Mouse (Mus musculus) lung, postnatal 25 days (tissue): ENCODE measurements at regions not wholly inside any gene's neighbourhood (a gene's known extent, or its start where the extent isn't known, plus 50 kb on each side); places are given as distances from the start of the nearest gene placed in this dataset.

Source experiments
- DNase-seq: peaks from one replicate; pipeline ENCODE4 v3.0.0; 2022; ENCODE audit warnings: low spot score

DNA sequence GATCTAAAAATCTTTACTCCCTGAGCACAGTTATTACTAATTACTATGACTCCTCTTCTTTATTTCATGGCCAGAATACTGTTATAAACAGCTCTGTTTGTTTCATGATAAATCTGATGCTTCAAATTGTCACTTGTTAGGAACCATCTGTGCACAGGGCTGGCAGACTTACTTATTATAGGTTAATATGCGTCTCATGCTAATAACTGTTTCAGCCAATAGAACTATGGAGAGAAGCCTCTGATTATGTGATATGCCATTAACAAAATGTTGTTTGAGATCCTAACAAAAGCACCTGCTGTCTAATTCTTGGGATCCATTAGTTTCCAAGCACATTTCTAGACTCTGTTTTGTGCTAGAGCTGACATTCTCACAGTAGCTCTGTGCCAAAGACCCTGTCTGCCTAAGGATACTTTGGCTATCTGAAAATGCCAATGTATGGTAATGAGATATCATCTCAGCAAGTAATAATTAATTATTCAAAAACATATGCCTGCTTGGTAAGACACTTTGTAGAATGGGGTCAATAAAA, 318.1 kb downstream of the Grb14 start:
- DNase-seq, result no peak

DNA sequence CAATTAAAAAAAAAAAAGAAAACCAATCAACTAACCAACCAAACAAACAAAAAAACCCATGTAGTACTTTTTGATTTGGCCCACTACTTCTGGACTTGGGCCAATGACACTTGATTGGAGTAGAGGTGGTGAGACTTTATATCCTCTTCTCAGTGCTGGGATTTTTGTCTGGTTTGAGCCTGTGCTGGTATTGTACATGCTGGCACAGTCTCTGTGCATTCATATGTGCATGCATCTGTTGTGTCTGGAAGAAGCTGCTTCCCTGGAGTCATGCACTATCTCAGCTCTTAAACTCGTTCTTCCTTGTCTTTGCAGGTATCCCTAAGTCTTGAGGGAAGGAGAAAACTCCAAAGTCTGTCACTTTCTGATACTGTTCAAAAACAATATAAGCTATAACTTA, 328.8 kb downstream of the Grb14 start:
- DNase-seq, result no peak

DNA sequence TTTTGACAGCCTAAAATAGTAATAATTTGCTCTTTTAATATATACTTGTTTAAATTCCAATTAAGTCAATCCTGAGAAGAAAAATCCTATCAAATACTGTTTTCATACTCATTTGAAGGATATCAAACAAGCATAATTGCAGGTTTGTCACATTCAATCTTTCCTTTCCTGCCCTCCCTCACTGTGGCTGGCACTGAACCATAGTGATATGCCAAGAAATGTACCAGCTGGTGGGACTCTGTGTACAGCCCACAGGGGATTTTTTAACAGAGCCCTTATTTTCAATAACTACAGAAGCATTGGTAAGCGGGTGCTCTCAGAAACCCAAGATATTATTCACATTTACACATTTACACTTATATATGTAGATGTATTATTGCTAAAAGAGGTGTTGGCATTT, 333.3 kb downstream of the Grb14 start:
- no peak for DNase-seq

DNA sequence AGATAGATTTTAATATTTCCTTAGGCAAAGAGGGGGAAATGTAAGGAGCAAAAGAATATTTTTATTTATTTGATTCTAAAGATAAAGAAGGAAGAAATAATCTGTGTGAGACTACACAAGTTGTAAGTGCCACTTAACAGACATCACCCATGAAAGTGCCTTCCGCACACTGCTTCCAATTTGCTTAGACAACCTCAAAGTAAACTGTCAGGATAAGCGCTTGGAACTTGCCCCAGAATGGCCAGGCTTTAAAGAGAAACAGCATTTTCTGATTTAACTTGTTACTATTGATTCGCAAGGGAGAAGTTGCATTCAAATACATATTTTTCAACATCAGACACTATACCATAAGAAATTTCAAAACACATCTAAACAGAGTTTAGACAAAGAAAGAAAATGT, 333.8 kb downstream of the Grb14 start:
- DNase-seq, result no peak

DNA sequence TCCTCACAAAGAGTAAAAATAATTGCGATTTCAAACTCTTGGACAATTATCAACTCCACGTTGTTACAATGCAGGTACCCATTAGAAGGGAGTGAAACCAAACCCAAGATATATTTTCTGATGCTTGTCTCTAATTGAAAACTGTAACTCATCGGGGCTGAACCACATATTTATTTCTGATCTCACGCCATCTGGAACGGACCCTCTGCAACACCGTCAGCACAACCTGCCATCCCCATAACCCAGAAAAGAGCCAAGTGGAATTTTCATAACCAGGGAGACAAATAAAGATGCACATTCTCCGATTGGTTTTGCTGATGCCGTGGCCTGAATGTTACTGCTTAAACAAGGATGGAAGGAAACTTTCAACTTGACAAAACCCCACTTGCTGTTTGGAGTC, 338.0 kb downstream of the Grb14 start:
- no peak for DNase-seq

DNA sequence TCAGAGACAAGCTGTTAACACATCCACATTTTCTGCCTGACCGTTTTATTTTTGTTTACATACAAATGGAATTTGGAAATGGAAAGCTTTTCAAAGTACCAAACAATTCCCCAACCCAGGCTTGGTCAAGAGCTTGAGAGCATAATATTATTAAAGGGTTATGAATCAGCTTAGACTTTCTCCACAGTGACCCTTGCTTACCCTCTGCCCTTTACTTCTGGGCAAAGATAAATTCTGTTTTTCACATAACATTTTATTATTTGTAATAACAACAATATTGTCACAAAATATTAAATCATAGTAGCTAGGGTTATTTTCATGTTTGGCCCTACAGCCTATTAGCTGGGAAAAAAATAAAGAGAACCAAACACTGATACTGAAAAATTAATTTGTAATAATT, 375.2 kb downstream of the Grb14 start:
- DNase-seq, result no peak

DNA sequence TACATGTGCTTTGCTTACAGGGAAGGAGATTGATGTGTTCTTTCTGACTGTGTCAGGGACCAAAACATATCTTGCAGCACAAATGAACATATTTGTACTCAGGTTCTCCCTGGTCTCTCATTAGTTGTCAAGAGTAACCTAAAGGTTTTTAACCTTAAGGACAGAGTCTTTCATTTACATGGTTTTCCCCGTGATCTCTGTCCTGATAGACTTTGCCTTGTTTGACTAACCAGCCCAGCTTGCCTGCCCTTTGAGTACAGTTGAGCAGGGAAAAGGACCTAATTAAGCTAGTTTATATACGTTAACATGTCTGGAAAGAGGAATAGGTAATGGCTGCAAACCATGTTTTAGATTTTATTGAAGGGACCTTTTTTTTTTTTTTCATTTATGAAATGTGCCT, 407.9 kb downstream of the Grb14 start:
- DNase-seq, result no peak

DNA sequence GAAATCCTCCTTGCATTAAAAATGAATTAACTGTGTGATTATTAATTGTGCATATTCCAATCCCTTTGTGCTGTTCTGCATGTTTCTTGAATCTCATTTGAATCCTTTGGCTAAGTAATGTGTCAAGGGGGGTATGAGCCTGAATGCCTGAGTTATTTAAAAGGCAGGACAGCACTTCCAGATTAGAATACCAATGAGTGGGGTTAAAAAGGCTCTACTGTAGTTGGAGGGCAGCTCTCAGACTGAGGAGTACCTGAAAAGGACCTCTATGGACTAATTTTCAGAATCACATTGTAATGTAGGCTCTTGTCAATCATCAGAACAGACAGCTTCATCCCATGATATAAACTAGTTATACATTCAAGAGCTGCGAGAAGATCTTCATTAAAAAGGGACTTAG, 417.9 kb downstream of the Grb14 start:
- DNase-seq, result no peak

DNA sequence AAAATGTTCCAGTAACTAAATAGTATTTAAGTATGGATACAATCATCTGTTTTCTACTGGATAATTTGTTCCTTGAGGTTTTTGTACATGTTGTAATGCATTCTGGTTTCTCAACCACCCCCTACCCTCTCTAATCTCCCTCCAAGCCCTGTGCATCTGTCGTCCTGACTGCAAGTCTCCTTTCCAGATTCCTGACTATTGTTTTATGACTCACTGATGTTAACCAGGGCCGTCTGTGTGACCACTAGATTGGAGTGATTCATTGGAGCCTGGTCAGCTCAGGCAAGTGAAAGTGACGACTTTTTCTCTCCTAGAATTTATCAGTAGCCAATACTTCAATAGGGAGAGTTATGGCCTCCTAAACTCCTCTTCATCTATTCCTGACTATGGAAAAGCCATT, 442.5 kb downstream of the Grb14 start:
- no peak for DNase-seq

DNA sequence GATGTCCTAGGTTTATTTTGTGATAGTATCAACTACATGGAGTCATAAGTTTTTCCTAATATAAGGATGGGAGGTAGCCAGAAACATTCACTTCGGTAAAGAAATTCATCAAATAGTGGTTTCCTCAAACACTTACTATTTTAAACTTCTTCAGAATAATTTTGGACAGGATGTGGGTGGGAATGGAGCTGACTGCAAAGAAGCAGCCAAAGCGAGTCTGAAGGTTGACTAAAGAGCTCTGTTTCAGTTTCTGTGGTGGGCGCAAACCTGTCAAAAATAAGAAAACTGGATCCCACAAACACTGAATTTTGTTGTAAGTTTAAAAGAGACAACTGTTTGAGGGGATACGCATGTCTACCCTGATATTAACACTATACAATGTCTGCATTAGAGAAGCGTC, 438.2 kb upstream of the Fign start:
- no peak for DNase-seq

DNA sequence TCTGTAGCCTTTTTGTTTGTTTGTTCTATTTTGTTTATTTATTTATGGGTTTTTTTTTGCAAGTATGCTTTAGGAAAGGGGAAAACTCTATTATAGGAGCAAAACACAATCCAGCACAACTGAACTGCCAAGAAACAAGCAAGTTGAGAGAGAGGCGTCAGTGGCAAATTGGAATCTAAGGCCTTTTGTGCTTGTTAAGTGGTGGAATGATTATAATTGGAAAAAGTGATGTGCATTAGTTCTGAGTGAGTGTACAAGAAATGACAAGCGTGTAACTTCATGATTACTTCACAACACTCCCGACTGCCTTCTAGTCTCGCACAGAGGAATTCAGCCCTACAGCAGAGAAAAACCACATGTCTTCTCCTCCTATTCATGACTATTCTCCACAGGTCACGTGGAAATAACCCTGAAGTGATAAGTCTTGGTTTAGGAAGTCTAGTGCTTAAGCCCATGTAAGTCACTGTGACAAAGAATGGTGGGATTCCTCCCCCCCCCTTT, 437.6 kb upstream of the Fign start:
- DNase-seq, result no peak

DNA sequence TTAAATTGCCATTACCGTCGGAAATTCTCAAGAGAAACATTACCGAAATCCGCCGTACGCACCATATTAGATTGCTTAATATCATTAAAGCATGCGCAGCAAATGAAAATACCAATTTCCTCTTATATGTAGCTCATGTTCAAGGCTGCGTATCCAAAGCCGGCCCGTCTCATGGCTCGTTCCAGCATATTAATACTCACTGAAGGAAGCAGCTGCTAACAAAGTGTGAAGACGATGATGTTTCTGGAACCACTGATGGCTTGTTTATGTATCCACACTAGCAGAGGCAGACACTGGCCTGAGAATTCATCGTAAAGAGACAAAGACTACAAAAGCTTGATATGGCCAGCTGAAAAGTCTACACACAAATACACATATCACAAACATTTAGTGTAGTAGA, 437.0 kb upstream of the Fign start:
- no peak for DNase-seq

DNA sequence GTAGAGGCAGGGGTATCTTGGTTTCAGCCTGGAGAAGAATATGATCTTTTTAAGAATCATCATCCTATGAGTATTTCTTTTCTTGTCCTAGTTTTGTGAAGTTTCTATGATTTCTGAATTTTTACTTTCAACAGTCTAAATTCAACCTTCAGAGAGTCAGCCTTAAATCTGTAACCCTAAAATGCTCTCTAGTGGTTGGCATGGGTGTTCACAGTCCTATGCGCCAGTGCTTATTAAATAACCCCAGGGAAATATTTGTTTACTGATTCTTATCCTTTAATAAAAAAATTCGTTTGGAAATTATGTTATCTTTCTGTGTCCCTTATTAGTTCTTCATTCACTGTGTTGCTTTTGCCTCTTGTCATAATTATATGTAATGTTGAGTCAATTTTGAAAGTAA, 436.5 kb upstream of the Fign start:
- DNase-seq, result no peak

DNA sequence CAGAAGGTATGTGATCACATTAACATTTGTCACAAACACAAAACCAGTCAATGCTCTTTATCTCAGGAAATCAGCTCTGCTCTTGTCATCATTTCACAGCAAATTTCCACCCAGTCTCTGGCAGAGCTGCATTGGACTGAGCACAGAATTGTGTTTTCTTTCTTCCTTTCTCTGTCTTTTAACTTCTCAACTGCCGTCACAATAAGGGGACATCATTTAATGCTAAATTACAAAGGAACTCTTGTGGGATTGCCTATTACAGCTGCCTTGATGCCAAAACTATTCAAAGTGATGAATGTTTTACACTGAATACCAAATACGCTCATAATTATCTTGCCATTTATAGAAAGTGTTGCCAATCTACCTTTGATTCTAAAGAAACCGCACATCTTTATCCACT, 424.9 kb upstream of the Fign start:
- no peak for DNase-seq

DNA sequence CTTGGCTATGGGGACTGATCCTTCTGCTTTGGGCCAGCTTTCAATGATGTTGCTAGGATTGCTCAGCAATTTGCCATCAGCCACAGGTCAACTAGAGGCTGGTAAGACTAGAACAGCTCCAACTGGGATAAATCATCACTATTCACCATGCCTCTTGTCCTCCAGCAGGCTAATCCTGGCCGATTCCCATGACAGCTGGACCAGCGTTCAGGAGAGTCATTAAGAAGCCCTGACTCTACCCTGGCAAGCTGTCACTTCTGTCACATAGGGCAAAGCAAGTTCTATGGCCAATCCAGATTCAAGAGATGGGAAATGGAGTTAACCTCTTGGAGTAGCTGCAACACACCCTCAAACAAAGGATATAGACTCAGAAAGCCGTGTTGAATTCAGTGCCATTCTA, 424.4 kb upstream of the Fign start:
- no peak for DNase-seq

DNA sequence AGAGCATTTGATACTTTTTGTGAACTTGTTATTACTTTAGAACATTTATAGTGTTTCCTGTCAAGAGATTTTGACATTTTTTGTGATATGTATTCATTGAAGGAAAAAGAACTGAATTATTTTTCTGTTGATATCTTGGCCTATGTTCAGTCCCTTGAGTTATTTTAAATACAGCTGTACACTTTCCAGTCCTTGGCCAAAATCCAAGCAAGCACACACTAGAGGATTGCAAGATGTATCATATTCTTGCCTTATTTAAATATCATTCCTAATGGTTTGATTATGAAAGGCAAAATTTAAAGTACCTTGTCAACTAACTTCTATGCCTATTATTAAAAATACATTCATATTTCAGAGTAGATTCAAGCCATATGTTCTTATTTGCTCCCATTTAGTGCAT, 397.9 kb upstream of the Fign start:
- no peak for DNase-seq

DNA sequence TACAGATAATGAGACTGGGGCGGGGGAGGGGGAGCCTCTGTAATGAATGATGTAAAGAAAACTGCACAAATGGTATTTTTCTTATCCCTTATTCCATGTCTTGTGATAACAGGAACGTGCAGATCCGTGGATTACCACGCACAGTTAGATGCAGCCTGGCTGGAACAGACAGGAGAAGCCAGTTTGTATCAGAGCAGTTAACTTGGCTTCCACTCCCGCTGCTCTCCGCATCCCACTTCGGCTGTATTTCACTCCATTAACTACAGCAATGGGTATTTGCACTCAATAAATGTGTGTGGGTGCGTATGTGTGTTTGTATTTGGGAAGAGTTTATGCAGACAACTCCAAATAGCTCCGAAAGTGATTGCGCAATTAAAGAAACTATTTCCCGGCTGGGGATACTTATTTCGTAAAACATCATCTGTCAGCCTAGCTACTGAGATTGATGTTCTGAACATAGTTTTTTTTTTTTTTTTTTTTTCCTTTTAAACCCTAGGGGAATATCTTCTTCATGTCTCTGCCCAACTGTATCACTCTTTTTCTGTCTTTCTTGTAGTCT, 368.7 kb upstream of the Fign start:
- peak; percentile 4 for DNase-seq

DNA sequence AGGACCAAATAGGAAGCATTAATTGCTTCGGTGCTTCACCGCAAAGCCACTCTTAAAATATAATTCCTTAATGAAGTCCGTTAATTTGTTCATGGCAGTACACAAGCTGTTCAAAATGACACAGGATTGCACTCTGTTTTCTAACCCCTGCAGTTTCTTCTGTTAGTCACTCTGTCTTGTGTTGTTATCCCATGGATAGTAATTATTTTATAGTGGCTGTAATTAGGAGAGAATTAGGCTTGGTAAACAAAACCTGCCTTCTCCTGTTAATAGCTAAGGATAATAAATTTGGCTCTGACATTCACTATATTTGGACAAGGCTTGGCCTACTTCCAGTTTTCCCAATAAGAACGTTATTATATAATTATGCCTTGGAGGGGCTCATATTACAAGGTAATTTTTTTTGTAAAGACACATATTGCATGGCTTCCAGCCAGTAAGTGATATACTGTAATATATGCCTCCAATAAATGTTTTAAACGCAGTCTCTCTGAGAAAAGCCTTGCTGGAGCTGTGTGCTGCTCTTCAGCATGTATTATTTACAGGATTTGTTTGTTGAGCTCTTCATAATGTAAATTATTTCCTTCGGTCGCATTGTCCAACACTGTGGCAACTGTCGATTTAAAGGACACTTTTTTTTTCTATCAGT, 364.8 kb upstream of the Fign start:
- no peak for DNase-seq

DNA sequence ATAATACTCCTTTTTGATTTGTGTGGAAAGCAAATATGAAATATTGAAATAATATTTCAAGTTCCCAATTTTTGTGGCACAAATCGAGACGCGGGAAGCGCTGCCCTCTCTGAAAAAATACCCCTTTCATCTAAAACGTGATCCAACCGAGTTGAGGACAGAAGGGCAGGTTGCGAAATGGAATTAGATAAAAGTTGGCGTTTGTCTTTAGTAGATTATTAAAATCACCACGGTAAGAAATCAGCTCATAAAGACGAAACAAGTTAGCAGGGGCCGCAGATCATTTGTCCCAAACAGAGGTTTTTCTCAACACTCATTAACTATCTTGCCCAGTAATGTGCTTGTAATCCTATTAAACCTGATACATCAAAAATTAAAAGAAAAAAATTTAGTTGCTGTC, 364.2 kb upstream of the Fign start:
- DNase-seq, result no peak

DNA sequence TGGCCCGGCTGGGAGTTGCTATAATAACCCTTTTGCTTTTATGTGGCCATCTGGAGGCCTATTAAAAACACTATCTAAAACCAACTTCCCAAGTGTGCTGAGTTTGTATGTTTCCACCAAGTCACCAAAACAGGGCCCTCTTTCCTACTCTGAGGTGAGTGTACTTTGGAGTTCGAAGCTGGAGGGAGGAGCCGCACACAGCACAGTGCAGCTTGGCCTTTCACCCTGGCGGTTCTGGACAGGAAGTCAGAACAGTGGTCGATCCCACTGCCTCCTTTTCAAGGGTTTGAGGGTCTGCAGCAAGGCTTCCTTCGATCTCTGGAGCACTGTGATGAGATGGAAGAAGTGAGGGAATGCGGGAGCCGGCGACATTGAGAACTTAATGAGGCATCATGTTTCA, 363.8 kb upstream of the Fign start:
- no peak for DNase-seq

DNA sequence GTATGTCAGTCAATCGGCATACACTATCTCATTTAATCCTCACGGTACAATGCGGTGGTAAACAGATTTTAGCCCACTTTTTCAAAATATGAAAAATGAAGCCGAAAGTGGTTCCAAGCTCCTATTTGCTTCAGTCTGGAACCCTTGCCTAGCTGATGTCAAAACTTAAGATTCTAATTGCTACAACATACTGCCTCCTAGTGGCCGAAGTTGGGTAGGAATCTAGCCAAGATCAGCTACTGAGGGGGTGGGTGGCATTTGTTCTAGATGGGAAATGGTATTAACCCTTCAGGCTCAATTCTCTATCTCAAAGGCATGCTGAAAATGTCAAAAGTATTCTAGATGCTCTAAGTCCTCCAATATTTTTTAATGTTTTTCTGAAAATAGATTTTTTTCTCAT, 360.3 kb upstream of the Fign start:
- DNase-seq, result peak; percentile 17

DNA sequence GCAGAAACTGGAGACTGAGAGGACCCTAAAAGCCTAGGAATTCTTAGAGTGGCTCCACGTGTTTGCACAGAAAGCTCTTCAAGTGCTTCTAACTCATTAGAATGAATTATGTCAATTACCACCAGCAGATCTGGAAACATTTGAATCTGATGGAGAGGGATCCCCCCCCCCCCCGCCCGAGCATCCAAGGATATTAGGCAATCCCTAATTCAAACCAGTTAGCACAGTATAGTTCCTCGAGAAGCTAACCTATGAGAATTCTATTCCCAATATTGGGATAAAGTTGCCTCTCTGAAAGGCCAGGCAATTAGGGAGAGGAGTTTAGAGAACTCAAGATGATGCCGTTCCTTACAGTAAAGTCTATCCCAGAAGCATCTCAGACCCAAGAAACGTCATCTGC, 354.9 kb upstream of the Fign start:
- no peak for DNase-seq

DNA sequence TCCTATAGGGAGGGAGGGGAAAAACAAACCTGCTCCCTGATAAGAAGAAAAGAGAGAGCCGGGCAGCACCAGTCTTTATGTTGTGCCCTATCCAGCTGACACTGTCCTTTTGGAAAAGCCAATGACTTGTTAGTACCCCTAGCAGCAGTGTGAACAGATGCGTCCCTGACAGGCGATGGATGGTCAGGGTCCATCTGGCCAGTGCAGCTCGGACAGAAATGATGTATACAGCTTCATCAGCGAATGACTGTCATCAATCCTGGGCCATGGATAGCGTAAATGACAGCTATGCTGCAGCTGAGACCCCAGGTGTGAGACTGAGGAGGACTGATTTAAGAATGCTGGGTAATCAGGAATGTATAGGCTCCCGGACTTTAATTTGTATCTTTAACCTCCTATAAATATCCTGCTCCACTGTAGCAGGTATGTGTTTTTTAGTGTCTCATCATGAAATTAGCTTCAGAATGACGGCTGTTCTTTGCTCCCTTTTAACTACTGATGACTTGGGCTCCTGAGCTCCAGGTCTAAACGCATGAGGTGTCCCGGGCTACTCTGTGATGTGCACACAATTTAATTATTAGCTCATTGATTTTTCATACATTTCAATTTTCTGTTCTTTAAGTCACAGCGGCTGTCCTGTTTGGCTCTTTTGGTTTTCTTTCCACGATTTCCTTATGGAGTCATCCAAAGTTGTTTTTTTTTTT, 353.9 kb upstream of the Fign start:
- no peak for DNase-seq

DNA sequence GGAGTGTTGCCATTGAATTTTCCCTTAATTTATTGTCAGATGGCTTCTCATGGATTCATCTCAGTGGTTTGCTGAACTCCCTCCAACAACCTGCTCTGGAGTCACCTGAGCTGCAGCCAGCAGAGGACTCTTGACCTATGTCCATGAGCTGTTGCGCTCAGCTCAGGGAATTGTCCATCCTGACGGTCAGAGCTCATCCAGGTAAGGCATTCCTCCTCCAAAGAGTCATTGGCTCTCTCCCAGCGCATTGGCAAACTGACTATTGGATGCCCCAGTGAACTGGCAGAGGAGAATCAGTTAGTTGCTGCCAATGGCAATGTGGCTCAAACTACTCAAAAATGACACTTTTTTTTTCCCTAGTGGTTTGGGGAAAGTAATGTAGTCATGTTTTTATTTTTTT, 345.3 kb upstream of the Fign start:
- no peak for DNase-seq
